Mouse (Mus musculus): Measurements from ENCODE around the gene Opa3.
A peak's percentile ranks its signal among the peaks of the same experiment; 100 is the strongest.

Gene Opa3

GRCm38 (mm10) chr7:19282791-19283405, 54.8 kb downstream of the Opa3 start:
- DNase-seq = peak; percentile 78

GRCm38 (mm10) chr7:19283406-19283804, 55.3 kb downstream of the Opa3 start:
- no peak for DNase-seq

- no peak for DNase-seq
These were observed 56.6 kb downstream of the Opa3 start for GRCm38 (mm10) chr7:19284763-19285162.

GRCm38 (mm10) chr7:19290969-19291596, 62.9 kb downstream of the Opa3 start:
- no peak for DNase-seq

- peak; percentile 94 for DNase-seq
These were observed 67.5 kb downstream of the Opa3 start for GRCm38 (mm10) chr7:19295503-19296185.

GRCm38 (mm10) chr7:19297034-19297433, 68.9 kb downstream of the Opa3 start:
- no peak for DNase-seq

GRCm38 (mm10) chr7:19297794-19298193, 69.7 kb downstream of the Opa3 start:
- no peak for DNase-seq

GRCm38 (mm10) chr7:19299194-19299593, 71.1 kb downstream of the Opa3 start:
- no peak for DNase-seq

GRCm38 (mm10) chr7:19300501-19301421, 72.6 kb downstream of the Opa3 start:
- DNase-seq = peak; percentile 74

- DNase-seq = no peak
These were observed 73.5 kb downstream of the Opa3 start for GRCm38 (mm10) chr7:19301461-19302263.

GRCm38 (mm10) chr7:19302264-19303045, 74.3 kb downstream of the Opa3 start:
- no peak for DNase-seq

GRCm38 (mm10) chr7:19303046-19303305, 74.8 kb downstream of the Opa3 start:
- DNase-seq = no peak

- DNase-seq = peak; percentile 81
These were observed 75.6 kb downstream of the Opa3 start for GRCm38 (mm10) chr7:19303770-19304169.

- DNase-seq = no peak
These were observed 76.6 kb downstream of the Opa3 start for GRCm38 (mm10) chr7:19304501-19305412.

- DNase-seq = no peak
These were observed 77.2 kb downstream of the Opa3 start for GRCm38 (mm10) chr7:19305413-19305735.

Data from cerebellum, adult 11-12 months (tissue).